Mouse (Mus musculus): ENCODE results near the gene Cmya5. TPM values are rescaled to one million over a fixed set of nuclear protein-coding genes. Genes with fewer than 3 reads are reported as not detected.
"Not testable (repeated sequence)": the region's sequence is repeated elsewhere in the genome, so short reads cannot be mapped to it uniquely, and the experiment has no call there.

Gene Cmya5
- total RNA-seq (2014; fragmentation: Nextera tagmentation) (not detected in 2 replicates), total RNA-seq (2017) (0.04 TPM in 1 of 2 replicates, not detected in the other)

- ATAC-seq (replicated peaks; ENCODE audit: poor library complexity, severe bottlenecking) = peak; percentile 88
These were observed at the start of gene Cmya5 for GRCm38 (mm10) chr13:93144336-93145167. Gene Cmya5, minus strand, starts transcription at chr13:93144724.

DNA sequence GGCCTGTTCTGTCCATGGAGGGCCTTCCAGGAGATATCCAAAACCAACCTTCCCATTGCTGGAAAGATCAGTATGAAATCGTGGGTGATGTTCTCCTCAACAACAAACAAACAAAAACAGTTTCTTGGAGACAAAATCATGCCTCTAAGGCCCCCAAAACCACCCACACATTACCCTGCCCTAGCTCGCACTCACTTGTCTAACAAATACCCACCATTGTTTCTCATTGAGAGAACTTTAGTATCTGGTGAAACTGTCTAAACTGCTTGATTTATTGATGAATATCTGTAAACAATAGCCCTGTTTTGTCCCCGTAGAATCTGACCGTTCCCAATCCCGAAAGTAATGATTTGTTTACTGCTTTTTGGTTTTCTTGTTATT, 48.1 kb upstream of the Cmya5 start:
- no peak for ATAC-seq (replicated peaks; ENCODE audit: poor library complexity, severe bottlenecking)

DNA sequence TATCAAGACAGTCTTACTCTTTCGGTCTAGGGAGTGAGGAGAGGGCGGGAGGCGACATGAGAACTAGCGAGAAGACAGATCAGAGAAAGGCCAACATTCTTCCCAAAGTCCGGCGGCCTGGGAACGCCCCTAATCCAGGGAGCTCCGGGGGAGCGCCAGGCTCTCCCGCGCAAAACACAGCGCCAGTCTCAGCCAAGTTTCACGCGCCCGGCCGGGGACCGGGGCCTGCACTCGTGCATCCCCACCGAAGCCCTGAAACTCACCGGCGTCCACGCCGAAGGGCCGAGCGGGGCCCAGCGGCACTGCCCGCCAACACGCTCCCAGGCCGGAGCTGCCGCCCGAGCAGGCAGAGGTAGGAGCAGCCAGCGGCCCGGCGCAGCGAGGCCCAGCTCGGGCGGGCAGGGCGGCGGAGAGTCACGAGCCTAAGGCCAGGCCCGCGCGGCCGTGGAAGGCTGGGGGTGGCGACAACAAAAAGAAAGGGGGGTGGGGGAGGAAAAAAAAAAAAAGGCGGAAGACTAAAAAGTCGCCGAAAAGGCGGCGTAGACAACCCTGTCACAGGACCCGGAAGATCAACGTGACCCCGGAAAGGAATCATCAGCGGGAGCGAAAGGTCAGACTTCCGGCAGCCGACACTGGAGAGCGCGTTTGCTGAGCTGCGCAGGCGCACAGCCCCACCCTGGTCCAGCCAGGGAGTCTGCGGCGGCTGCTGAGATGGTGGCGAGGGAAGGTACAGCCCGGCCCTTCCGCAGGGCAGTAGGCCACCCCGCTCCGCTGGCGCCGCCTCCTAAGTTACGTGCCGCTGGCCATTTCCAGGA, 47.5 kb upstream of the Cmya5 start, which contains the start of gene Tent2:
Gene Tent2, minus strand, starts transcription at position 555 of the 815 bp plus-strand sequence.
- peak; percentile 97 for ATAC-seq (replicated peaks; ENCODE audit: poor library complexity, severe bottlenecking)

DNA sequence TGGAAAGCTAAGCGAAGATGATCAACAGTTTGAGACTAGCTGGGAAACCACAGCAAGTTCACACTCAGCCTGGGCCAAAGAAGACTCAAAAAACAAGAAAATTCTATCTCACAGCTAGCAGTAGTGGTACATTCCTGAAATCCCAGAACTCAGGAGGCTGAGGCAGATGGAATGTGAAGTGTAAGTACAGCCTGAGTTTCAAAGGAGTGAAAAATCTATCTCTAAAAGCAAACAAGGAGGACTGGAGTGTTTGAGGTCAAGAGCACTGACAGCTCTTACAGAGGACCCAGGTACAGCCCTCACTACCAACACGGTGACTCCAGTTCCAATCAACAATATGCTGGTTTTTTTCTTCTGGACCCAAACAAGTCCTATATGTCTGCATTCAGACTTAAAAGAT, 44.9 kb upstream of the Cmya5 start:
- no peak for ATAC-seq (replicated peaks; ENCODE audit: poor library complexity, severe bottlenecking)

GRCm38 (mm10) chr13:93188738-93189137, 44.2 kb upstream of the Cmya5 start:
- ATAC-seq (replicated peaks; ENCODE audit: poor library complexity, severe bottlenecking) = no peak

DNA sequence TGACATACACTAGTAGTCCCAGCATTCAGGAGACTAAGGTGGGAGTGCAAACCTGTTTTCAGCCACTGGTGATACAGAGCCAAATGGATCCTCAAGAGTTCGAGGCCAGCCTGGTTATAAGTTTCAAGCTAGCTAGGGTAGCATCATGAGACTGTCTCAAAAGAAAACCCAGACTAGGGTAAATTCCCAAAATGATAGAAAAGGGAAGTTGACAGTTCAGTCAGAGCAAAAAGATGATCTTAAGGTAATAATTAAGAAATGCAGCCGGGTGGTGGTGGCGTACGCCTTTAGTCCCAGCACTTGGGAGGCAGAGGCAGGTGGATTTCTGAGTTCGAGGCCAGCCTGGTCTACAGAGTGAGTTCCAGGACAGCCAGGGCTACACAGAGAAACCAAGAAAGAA, 43.3 kb upstream of the Cmya5 start:
- not testable (repeated sequence) for ATAC-seq (replicated peaks; ENCODE audit: poor library complexity, severe bottlenecking)

GRCm38 (mm10) chr13:93180351-93180750, 35.8 kb upstream of the Cmya5 start:
- no peak for ATAC-seq (replicated peaks; ENCODE audit: poor library complexity, severe bottlenecking)

DNA sequence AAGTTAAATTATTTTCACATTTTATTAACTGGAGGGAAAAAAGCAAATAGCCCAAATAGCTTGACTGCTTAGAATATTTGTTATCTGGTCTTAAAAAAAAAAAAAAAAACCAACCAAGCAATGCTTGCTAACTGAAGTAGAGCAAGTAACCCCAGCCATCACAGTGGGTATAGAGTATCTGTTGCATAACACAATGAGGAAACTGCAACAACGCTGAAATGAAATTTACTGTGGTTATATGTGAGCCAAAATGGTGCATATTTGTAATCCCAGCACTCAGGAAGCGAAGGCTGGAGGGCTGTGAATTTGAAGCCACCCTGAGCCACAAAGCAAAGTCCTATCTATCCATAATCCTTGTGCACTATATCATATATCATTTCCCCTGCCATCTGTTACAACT, 35.0 kb upstream of the Cmya5 start:
- ATAC-seq (replicated peaks; ENCODE audit: poor library complexity, severe bottlenecking) = peak; percentile 100

- no peak for ATAC-seq (replicated peaks; ENCODE audit: poor library complexity, severe bottlenecking)
These were observed 33.0 kb upstream of the Cmya5 start for GRCm38 (mm10) chr13:93177571-93177970.

DNA sequence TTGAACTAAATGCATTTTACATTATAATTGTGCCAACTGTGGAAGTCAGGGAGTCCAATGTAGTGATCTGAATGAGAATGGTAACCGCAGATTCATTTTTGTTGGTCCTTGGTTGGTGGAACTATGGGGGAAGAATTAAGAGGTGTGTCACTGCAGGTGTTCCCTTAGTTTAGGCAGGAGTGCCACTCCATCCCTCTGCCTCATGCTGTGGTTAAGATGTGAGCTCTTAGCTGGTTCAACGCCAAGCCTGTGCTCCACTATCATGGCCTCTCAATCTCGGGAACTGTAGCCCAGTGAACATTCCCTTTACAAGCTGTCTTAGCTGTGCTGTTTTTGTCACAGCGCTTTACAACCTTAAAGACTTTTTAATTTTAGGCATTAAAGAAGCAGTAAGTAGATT, 18.8 kb upstream of the Cmya5 start:
- ATAC-seq (replicated peaks; ENCODE audit: poor library complexity, severe bottlenecking) = no peak

DNA sequence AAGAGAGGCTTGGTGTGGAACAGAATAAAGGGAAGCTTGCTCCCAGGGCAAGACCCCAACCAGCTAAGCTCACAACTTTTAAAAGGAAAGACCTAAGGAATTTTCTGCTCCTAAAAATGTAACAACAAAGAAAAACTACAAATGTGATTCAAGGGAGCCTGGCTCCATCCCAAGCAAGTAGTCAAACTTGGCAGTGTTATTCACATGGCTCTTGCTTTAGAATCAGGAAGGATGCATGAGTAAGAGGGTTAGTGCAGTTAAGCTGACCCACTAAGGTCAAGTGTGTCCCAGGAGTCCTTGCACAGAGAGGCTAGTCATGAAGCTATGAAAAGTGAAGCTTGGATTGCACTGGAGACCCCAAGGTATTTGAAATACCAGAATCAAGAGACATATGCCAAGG, 17.9 kb upstream of the Cmya5 start:
- no peak for ATAC-seq (replicated peaks; ENCODE audit: poor library complexity, severe bottlenecking)

- ATAC-seq (replicated peaks; ENCODE audit: poor library complexity, severe bottlenecking) = no peak
These were observed 13.7 kb upstream of the Cmya5 start for GRCm38 (mm10) chr13:93158261-93158660.

DNA sequence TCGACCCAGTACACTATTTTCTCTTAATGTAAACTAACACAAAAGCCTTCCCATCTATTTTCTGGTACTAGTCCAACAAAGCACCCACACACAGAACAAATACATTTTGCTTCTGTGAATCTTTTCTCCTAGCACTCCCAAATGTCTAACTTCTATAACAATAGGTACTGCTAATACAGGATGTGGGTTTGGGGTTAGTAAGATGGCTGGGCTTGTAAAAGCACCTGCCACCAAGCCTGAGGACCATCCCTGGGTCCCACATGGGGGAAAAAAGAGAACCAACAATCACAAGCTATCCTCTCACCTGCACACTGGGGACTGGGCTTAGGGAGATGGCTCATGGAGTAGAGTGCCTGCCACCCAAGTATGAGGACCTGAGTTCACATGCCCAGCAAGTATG, 8.8 kb upstream of the Cmya5 start:
- no peak for ATAC-seq (replicated peaks; ENCODE audit: poor library complexity, severe bottlenecking)

GRCm38 (mm10) chr13:93143819-93144283, 673 bp downstream of the Cmya5 start:
- no peak for ATAC-seq (replicated peaks; ENCODE audit: poor library complexity, severe bottlenecking)

DNA sequence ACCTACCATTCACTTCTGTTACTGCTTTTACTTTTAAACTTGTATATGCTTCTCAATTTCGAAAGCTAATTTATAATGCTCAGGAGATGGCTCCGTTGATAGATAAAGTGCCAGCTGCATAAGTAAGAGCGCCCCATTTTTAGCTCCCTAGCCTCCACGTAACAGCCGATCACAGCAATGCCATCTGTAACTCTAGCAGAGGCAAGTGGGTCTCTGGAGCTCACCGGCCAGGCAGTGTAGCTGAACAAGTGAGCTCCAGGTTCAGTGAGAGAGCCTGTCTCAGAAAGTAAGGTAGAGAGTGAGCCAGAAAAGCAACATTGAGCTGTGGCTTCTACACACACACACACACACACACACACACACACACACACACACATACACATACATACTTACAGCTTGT, 3.3 kb downstream of the Cmya5 start:
- ATAC-seq (replicated peaks; ENCODE audit: poor library complexity, severe bottlenecking) = no peak

GRCm38 (mm10) chr13:93138059-93138458, 6.5 kb downstream of the Cmya5 start:
- ATAC-seq (replicated peaks; ENCODE audit: poor library complexity, severe bottlenecking) = no peak

DNA sequence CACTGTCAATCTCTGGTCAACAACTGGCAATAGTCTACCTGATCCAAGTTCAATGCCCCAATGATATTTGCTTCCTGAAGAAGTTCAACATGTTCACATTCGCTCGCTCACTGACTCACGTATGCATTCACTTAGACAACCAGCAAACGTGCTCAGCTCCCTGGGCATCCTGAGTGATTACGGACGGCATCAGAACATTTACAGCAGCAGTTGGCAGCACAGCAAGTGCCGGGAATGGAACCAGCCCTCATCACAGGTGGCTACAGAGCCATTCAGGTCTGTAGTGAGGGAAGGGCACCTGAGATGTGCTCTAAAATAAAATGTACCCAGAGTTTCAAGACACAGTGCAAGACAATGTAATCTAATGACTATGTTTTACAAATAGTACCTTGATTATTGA, 7.4 kb downstream of the Cmya5 start:
- ATAC-seq (replicated peaks; ENCODE audit: poor library complexity, severe bottlenecking) = no peak

GRCm38 (mm10) chr13:93136251-93136650, 8.3 kb downstream of the Cmya5 start:
- no peak for ATAC-seq (replicated peaks; ENCODE audit: poor library complexity, severe bottlenecking)

- no peak for ATAC-seq (replicated peaks; ENCODE audit: poor library complexity, severe bottlenecking)
These were observed 9.0 kb downstream of the Cmya5 start for GRCm38 (mm10) chr13:93135501-93135900.

DNA sequence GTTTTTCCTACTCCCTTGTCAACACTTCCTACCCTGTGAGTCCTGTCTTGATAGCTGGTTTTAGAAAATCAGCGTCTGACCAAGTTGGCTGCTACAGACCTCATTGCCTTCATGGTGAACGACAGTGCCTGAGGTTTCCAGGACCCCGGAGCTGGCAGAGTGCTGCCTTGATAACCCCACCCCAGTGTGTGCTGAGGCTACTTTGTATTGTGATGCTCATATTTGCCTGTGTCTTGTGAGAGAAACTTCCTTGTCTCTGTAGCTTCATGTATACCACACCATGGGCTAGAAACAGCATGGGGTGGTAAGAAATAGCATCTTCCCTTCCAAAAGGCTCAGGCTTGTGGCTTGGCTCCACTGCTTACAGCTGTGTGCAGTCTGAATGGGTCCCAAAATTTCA, 13.8 kb downstream of the Cmya5 start:
- no peak for ATAC-seq (replicated peaks; ENCODE audit: poor library complexity, severe bottlenecking)

- ATAC-seq (replicated peaks; ENCODE audit: poor library complexity, severe bottlenecking) = no peak
These were observed 15.6 kb downstream of the Cmya5 start for GRCm38 (mm10) chr13:93128961-93129360.

Data from granulocyte monocyte progenitor cell, adult 5-6 weeks (primary cell).